In genomic region chr11:112780394-112780920, GRCm38 (mm10) we compare ENCODE assay signal across 7 mouse cellular contexts. TPM values are rescaled to one million over a fixed set of nuclear protein-coding genes. Genes with fewer than 3 reads are reported as not detected.
A peak's percentile ranks its signal among the peaks of the same experiment; 100 is the strongest.
DNase-seq lines count a peak whose midpoint lies in the region; ATAC-seq and TF ChIP-seq lines count a peak whose summit lies in the region.

No protein-coding gene starts in this region.

- peaks cover 44% of the 10 kb centered on the region for H3K27me3 ChIP-seq in lung, embryonic 14.5 days (ENCODE audit: insufficient read depth, low read length)
- peaks cover 5% of the 10 kb centered on the region; the same call in 1 of the 2 replicates for H3K27me3 ChIP-seq in forebrain, embryonic 13.5 days
- H3K27me3 ChIP-seq in intestine, postnatal 0 days (replicated peaks; ENCODE audit: control insufficient read depth, insufficient read depth, low read length): peaks cover 18% of the 10 kb centered on the region
- 0 out of 2 replicates have a peak, but pooled peaks cover 3% of the 10 kb centered on the region for H3K27me3 ChIP-seq in stomach, embryonic 14.5 days (ENCODE audit: control insufficient read depth, insufficient read depth, low read length)

- H3K4me2 ChIP-seq in lung, embryonic 14.5 days: peak overlapping the region; percentile 73
- H3K4me2 ChIP-seq in forebrain, embryonic 13.5 days: peak overlapping the region; percentile 96
- peak overlapping the region; percentile 84 for H3K4me2 ChIP-seq in intestine, postnatal 0 days (replicated peaks; ENCODE audit: low read depth)
- peak overlapping the region; percentile 89 for H3K4me2 ChIP-seq in stomach, embryonic 14.5 days (replicated peaks; ENCODE audit: low read depth, low read length)

- H3K36me3 ChIP-seq in lung, embryonic 14.5 days (ENCODE audit: insufficient read depth): 0 out of 2 replicates have a peak, but pooled peaks cover 3% of the 10 kb centered on the region
- peaks cover 14% of the 10 kb centered on the region for H3K36me3 ChIP-seq in forebrain, embryonic 13.5 days (ENCODE audit: poor library complexity, severe bottlenecking)
- H3K36me3 ChIP-seq in intestine, postnatal 0 days (ENCODE audit: control insufficient read depth, insufficient read depth): no peaks in the 10 kb centered on the region; the same call in 1 of the 2 replicates
- H3K36me3 ChIP-seq in stomach, embryonic 14.5 days (ENCODE audit: control insufficient read depth, insufficient read depth, low read length): no peaks in the 10 kb centered on the region; the same call in 1 of the 2 replicates

- H3K9me3 ChIP-seq in lung, embryonic 14.5 days (ENCODE audit: low read depth, low read length): no peaks in the 10 kb centered on the region
- no peaks in the 10 kb centered on the region for H3K9me3 ChIP-seq in forebrain, embryonic 13.5 days (replicated peaks)
- H3K9me3 ChIP-seq in intestine, postnatal 0 days (ENCODE audit: control insufficient read depth): no peaks in the 10 kb centered on the region
- H3K9me3 ChIP-seq in stomach, embryonic 14.5 days (ENCODE audit: control insufficient read depth, low read depth, low read length): no peaks in the 10 kb centered on the region

- WGBS in lung, embryonic 14.5 days: 6% methylated on average over 19 of the region's 19 CpGs
- 5% methylated on average over 19 of the region's 19 CpGs for WGBS in forebrain, embryonic 13.5 days
- 24% methylated on average over 19 of the region's 19 CpGs for WGBS in intestine, postnatal 0 days
- 11% methylated on average over 19 of the region's 19 CpGs for WGBS in stomach, embryonic 14.5 days

- 0 out of 2 replicates have a peak, but pooled peaks cover under 1% of the 10 kb centered on the region for H3K4me1 ChIP-seq in lung, embryonic 14.5 days (ENCODE audit: insufficient read depth)
- H3K4me1 ChIP-seq in forebrain, embryonic 13.5 days: peaks cover 53% of the 10 kb centered on the region
- H3K4me1 ChIP-seq in intestine, postnatal 0 days (replicated peaks; ENCODE audit: control insufficient read depth, insufficient read depth, low read length): peaks cover 3% of the 10 kb centered on the region; the same call in 1 of the 2 replicates
- peaks cover 14% of the 10 kb centered on the region; the same call in 1 of the 2 replicates for H3K4me1 ChIP-seq in stomach, embryonic 14.5 days (ENCODE audit: control insufficient read depth, insufficient read depth, low read length)

- no peak overlapping the region for H3K27ac ChIP-seq in lung, embryonic 14.5 days (ENCODE audit: low read depth)
- H3K27ac ChIP-seq in forebrain, embryonic 13.5 days: peak overlapping the region; percentile 91; the same call in 1 of the 2 replicates
- H3K27ac ChIP-seq in intestine, postnatal 0 days (ENCODE audit: low read depth, low read length): no peak overlapping the region
- H3K27ac ChIP-seq in stomach, embryonic 14.5 days (ENCODE audit: low read length): no peak overlapping the region

- no peak for ATAC-seq in lung, embryonic 14.5 days (ENCODE audit: insufficient read depth)
- no peak for ATAC-seq in forebrain, embryonic 13.5 days
- ATAC-seq in intestine, postnatal 0 days: no peak
- ATAC-seq in stomach, embryonic 14.5 days (ENCODE audit: insufficient number of reproducible peaks, insufficient read depth, low FRiP score, low read depth): no peak

- TF ChIP-seq CTCF in lung, embryonic 14.5 days (IDR thresholded peaks at IDR 0.05; ENCODE audit: low read depth): no peak
- no peak for TF ChIP-seq CTCF in intestine, postnatal 0 days (IDR thresholded peaks at IDR 0.05; ENCODE audit: low read depth)

- peak; percentile 33 for DNase-seq in lung, embryonic 14.5 days
- DNase-seq in lung, adult 18-20 months: no peak
- DNase-seq in spleen, postnatal 14 days (ENCODE audit: low spot score in 2 of 2): no peak
- no peak for DNase-seq in urinary bladder, postnatal 14 days (ENCODE audit: low spot score)

- peak overlapping the region; percentile 72; the same call in 1 of the 2 replicates for H3K4me3 ChIP-seq in lung, embryonic 14.5 days (ENCODE audit: low read depth, low read length)
- peak overlapping the region; percentile 89 for H3K4me3 ChIP-seq in forebrain, embryonic 13.5 days
- peak overlapping the region; percentile 78 for H3K4me3 ChIP-seq in intestine, postnatal 0 days (ENCODE audit: low read depth, low read length)
- H3K4me3 ChIP-seq in stomach, embryonic 14.5 days (ENCODE audit: low read depth, low read length): no peak overlapping the region

- no peak overlapping the region for H3K9ac ChIP-seq in lung, embryonic 14.5 days
- H3K9ac ChIP-seq in forebrain, embryonic 13.5 days: peak overlapping the region; percentile 94
- no peak overlapping the region for H3K9ac ChIP-seq in intestine, postnatal 0 days (ENCODE audit: low read depth, low read length)
- no peak overlapping the region for H3K9ac ChIP-seq in stomach, embryonic 14.5 days (replicated peaks; ENCODE audit: low read depth, low read length)

RNA-seq across cellular contexts. Expression of gene Sox9, which starts 1.6 kb away (rescaled TPM):
- 75.7 and 81.6 TPM in 2 replicates for polyA plus RNA-seq in lung, embryonic 14.5 days (2014; fragmentation: Nextera tagmentation; extraction: Ambion mirVana)
- polyA plus RNA-seq in forebrain, embryonic 13.5 days (2015; fragmentation: Nextera tagmentation; extraction: Ambion mirVana): 94.1 and 97.8 TPM in 2 replicates
- polyA plus RNA-seq in intestine, postnatal 0 days (2015; fragmentation: Nextera tagmentation; extraction: Ambion mirVana): 15.9 and 16.6 TPM in 2 replicates
- 35.2 and 41.2 TPM in 2 replicates for polyA plus RNA-seq in stomach, embryonic 14.5 days (2014; fragmentation: Nextera tagmentation; extraction: Ambion mirVana)
